Mouse (Mus musculus): ENCODE results near the gene Map3k6.

DNA sequence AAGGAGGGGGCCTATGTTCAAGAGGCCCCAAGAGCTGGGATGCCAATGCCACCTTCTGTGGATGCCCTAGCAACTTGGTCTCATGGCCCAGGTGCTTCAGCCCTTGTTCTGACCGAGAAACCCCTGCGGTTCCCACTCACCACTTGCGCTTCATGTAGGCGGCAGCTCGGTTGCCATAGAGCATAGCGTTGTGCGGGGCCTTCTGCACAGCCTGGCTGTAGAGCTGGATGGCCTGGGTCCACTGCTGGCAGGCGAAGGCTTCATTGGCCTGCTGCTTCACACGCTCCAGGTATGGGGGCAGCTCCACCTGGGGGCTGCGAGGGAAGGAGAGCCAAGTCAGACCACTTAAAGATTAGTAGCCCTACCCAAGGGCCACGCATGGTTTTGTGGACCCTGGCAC is 59.8 kb downstream of the Map3k6 start:
- TF ChIP-seq CTCF (IDR thresholded peaks at IDR 0.05; ENCODE audit: insufficient read depth, low read length) (no peak), POLR2A (IDR thresholded peaks at IDR 0.05; ENCODE audit: borderline replicate concordance, extremely low read depth, low read depth, low read length) (no peak)

Data from lung, adult 2 months (tissue).